Mouse (Mus musculus): Measurements from ENCODE around the gene Sfxn3. TPM values are rescaled to one million over a fixed set of nuclear protein-coding genes. Genes with fewer than 3 reads are reported as not detected.

The Sfxn3 gene
- total RNA-seq, 2 experiments from 2014 or later = 118 to 125 TPM

DNA sequence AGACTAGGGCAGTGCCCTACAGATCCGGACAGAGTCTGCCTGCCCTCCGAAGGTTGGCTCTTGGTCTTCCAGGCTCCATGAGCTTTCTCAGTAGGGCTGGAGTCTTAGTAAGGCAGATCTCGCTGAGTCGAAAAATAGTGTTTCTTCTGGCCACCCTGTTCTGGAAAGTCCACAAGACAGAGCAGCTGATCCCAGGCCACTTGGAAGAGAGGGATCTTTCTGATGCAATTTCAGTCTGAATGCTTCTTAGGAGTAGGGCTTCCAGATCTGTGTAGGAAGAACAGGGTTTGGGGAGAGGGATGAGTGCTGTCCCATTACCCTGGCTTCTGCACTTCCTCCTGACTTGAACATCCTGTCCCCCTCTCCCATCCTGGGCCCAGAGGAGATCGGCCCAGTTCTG lies 1.7 kb upstream of the Sfxn3 start, which contains the start of gene Pdzd7:
Pdzd7 (minus strand) TSS at position 67 of the 400 bp plus-strand sequence.
- no peak for DNase-seq (ENCODE audit: low spot score in 2 of 2)

DNA sequence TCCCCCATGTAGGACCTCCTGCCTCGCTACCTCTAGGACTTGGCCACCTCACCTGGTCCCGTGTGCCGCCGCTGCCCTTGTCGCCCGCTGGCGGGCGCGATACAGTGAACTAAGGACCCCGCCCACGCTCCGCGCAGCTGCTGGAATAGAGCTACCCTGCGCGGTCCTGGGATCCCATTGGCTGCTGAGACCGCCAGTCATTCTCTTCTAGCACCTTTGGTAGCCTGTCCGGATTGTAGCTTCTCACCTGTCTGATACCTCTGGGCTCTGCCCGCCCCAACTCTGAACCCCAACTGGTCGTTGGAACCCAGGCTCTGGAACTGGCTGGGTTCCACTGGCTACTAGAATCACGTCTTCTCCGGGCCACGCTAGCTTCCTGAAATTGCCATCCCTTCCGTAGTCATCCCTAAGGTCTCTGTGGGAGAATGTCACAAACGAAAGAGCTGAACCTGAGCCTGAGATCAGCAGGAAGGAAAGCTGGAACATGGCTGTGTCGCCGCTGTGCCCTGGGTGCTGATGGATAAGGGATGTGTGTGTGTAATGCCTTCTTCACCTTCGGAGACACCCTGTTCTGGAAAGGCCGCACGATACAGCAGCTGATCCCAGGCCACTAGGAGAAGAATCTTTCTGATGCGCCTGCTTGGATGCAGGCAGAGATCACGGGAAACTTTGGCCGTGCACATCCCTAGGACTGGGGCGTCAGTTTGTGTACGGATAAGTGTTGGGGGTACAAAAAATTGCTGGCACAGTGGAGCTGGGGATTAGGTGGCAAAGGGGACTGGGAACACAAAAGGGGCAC lies 581 bp upstream of the Sfxn3 start:
- DNase-seq (ENCODE audit: low spot score in 2 of 2) = peak; percentile 84 to 88

- peak; percentile 82 to 88 for DNase-seq (ENCODE audit: low spot score in 2 of 2)
These were observed 786 bp downstream of the Sfxn3 start for GRCm38 (mm10) chr19:45047935-45048643.

GRCm38 (mm10) chr19:45048644-45049365 lies 1.5 kb downstream of the Sfxn3 start:
- DNase-seq (ENCODE audit: low spot score in 2 of 2) = no peak

GRCm38 (mm10) chr19:45049523-45049922 lies 2.2 kb downstream of the Sfxn3 start:
- no peak for DNase-seq (ENCODE audit: low spot score in 2 of 2)

GRCm38 (mm10) chr19:45053451-45053850 lies 6.1 kb downstream of the Sfxn3 start:
- DNase-seq (ENCODE audit: low spot score in 2 of 2) = no peak

GRCm38 (mm10) chr19:45054892-45055690 lies 7.8 kb downstream of the Sfxn3 start:
- DNase-seq (ENCODE audit: low spot score in 2 of 2) = peak; percentile 52 to 54

DNA sequence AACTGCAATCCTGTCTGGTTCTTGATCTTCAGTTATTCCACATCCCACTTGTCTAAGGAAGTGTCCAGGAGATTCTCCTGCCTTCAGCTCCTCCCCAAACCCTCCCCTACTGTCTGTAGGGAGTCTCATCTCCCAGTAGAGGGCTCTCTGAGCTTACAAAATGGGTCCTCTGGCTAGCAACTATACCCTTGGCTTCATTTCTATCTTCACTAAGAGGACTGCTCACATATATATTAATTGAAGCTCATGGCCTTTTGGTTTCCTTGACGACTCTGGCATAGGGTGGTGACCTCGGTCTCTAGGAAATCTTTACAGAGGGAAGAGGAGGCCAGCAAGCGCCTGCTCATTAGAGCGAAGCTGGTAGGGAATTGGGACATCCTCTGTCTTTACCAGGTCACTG lies 9.1 kb downstream of the Sfxn3 start:
- DNase-seq (ENCODE audit: low spot score in 2 of 2) = no peak

DNA sequence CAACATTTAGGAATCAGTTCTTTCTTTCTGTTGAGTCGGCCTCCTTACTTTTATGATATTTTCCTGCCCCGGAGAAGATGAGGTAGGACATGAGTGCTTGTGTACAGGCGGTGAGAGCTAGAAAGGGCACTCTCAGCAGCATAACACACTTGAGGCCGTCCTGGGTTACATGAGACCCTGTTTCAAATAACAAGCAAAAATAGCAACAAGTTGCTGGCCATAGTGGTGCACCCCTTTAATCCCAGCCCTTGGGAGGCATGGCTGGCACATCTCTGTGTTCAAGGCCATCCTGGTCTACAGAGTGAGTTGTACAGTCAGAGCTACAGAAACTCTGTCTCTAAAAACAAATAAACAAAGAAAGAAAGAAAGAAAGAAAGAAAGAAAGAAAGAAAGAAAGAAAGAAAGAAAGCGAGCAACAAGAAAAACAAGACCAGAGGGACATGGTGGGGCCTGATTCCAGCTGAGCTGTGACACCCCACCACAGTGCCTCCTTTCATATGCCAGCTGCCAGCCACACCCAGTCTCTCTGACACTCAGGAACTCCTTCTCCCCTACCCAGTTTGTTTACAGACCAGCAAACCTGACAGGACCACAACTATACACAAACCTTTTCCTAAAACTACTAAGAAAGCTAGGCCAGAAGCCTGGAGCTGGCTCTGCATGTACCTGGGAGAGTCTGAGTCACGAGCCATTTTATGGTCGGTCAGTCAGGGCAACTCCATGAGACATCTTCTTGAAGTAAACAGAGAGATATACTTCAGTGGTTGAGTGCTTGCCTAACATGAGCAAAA lies 9.8 kb downstream of the Sfxn3 start:
- no peak for DNase-seq (ENCODE audit: low spot score in 2 of 2)

- no peak for DNase-seq (ENCODE audit: low spot score in 2 of 2)
These were observed 10.4 kb downstream of the Sfxn3 start for GRCm38 (mm10) chr19:45057724-45058112.

DNA sequence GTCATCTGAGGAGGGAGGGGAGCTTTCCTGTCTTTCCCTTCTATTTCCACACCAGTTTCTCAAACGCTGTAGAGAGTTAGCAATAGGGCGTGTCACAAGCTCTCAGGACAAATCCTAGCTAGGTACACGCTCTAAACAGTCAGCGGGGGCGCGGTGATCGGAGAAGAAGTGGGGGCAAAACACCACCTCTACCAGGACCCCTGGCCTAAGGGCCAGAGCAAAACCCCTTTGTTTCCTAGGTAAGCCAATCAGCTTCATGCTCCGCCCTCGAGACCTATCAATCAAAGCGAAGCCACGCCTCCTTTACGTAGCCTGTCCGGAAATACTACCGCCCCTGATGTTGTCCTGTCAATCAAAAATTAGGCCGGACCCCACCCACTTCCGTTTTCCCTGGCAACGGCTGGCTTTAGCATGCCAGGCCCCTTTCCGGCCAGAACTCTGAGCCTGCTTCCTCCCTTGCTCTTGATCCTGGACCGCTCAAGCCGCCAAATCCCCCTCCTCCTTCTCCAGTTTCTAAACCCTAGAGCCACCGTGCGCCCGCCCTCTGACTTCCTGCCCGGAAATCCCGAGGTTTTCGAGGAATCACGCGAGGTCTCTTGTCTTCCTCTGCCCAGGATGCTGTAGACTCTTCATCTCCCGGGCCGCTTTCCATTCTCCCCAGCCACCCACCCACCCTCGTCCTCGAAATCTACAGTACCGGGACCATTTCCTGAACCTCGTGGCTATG lies 11.0 kb downstream of the Sfxn3 start:
- DNase-seq (ENCODE audit: low spot score in 2 of 2) = peak; percentile 86 to 90

GRCm38 (mm10) chr19:45058841-45059240 lies 11.5 kb downstream of the Sfxn3 start:
- no peak for DNase-seq (ENCODE audit: low spot score in 2 of 2)

- DNase-seq (ENCODE audit: low spot score in 2 of 2) = peak; percentile 56 to 71
These were observed 16.4 kb downstream of the Sfxn3 start for GRCm38 (mm10) chr19:45063565-45064292.

- DNase-seq (ENCODE audit: low spot score in 2 of 2) = no peak
These were observed 17.9 kb downstream of the Sfxn3 start for GRCm38 (mm10) chr19:45065226-45065625.

DNA sequence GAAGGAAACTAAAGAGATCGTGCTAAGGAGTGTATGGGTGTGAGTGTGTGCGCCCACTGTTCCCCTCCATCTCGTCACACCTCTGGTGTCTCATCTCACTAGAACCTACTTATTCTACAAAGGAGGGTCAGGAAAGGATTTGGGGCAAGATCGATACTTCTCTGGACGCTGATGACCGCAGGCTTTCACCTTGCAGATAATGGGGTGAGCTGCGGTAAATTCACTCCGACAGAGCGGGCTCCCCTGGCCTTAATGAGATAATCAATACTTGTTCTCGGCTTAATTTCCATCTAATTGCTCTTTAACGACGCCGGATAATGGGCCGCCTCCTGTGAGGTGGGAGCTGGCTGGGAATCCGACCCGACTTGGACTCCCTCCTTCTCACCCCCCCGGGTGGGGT lies 19.9 kb downstream of the Sfxn3 start:
- no peak for DNase-seq (ENCODE audit: low spot score in 2 of 2)

DNA sequence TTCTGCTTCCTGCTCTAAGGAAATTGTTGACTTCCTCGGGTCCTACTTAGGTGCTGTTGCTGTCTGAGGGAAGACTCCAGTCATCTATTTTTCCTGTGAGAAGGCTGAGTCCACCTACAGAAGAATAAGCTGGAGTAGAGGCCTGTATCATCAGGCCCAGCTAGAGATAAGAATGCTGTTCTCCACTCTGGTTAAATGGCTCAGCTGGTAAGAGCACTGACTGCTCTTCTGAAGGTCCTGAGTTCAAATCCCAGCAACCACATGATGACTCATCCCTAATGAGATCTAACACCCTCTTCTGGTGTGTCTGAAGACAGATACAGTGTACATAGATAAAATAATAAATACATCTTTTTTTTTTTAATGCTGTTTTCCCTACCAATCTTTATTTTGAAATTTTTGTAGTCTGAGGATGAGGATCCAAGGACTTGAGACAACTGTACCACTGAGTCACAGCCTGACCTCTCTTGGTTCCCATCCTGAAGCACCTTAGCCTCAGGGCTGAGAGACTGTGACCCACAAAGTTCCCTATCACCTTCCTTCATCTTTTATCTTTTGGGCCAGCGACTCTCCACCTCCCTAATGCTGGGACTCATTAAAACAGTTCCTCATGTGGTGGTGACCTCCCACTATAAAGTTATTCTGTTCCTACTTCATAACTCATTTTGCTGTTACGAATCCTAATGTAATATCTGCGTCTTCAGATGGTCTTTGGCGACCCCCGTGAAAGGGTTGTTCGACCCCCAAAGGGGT lies 20.6 kb downstream of the Sfxn3 start:
- DNase-seq (ENCODE audit: low spot score in 2 of 2) = no peak

DNA sequence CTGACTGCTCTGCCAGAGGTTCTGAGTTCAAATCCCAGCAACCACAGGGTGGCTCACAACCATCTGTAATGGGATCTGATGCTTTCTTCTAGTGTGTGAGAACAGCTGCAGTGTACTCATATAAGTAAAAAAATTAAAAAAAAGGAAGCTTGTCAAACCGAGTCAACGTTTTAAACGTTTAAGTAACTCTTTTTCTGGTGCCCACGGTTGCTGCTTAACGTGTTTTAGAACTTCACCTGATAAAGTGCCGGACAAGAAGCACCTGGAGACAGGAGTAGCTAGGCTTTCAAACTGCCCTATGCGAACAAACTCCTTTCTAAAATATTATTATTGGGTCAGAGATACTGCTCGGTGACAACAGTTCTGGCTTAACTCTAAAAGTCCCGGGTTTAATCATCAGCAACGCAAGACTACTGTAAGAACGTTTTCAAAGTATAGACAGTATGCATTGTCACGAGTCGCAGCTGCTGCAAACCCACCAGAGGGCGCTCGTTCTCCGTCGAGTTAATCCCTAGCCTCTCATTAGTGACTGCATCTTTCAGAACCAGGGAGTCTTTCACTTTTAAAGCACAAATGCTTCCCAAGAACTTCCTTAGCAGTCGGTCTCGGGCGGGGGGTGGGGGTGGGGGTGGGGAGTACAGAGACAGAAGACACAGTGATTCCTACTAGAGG lies 26.7 kb downstream of the Sfxn3 start:
- DNase-seq (ENCODE audit: low spot score in 2 of 2) = peak; percentile 72 to 83
